Mouse (Mus musculus) left cerebral cortex, adult 6 months (tissue): ENCODE data around the gene Wnt5b. TPM values are rescaled to one million over a fixed set of nuclear protein-coding genes. Genes with fewer than 3 reads are reported as not detected.

Experiments used
- long read RNA-seq, 2 experiments: library from polyadenylated mRNA; unstranded; transcript quantifications; one replicate each; pipeline ENCODE4 v2.0.0; 2019 to 2020
- polyA plus RNA-seq: library from polyadenylated mRNA; unstranded; fragments of <200 nt; fragmentation: Nextera tagmentation; gene quantifications from 2 replicates; pipeline ENCODE4 v1.2.3, GENCODE M21; 2021

Wnt5b gene
- 0.54 and 1.8 TPM in 2 replicates for polyA plus RNA-seq
- long read RNA-seq, experiment 1, partial matches to known transcripts, result 0 of 6 reads
- long read RNA-seq, experiment 1, other reads (novel, unspliced or antisense), result 4 of 6 reads
- long read RNA-seq, experiment 2, partial matches to known transcripts, result 0 of 1 reads
- long read RNA-seq, experiment 2, other reads (novel, unspliced or antisense), result 1 of 1 reads

GRCm38 (mm10) chr6:119543803-119544517 is at the start of gene Wnt5b:
Gene Wnt5b (minus strand): TSS chr6:119544347.

GRCm38 (mm10) chr6:119479343-119479875 is 64.7 kb downstream of the Wnt5b start, which contains the start of gene Fbxl14:
Gene Fbxl14 (plus strand): TSS chr6:119479668.

GRCm38 (mm10) chr6:119417354-119417753 is 126.8 kb downstream of the Wnt5b start, which contains the start of gene Adipor2:
Gene Adipor2 (minus strand): TSS chr6:119417704.

Other genes with a start within 250 kb of the Wnt5b start
- gene Lrtm2, start 213.6 kb downstream of the Wnt5b start, polyA plus RNA-seq, result 30.6 and 35.6 TPM in 2 replicates
- gene Adipor2, start 126.6 kb downstream of the Wnt5b start, polyA plus RNA-seq, result 8.2 and 14.9 TPM in 2 replicates
- 2.9 and 3.6 TPM in 2 replicates for gene Fbxl14, start 64.7 kb downstream of the Wnt5b start, polyA plus RNA-seq